ENCODE assay signal across 8 mouse cellular contexts in genomic region chr8:108481167-108481815, GRCm38 (mm10).
DNase-seq lines count a peak whose midpoint lies in the region; ATAC-seq and TF ChIP-seq lines count a peak whose summit lies in the region.

No protein-coding gene starts in this region.

- 25% methylated on average over 11 of the region's 11 CpGs for WGBS in intestine, embryonic 14.5 days
- 34% methylated on average over 11 of the region's 11 CpGs for WGBS in intestine, embryonic 16.5 days
- 29% methylated on average over 11 of the region's 11 CpGs for WGBS in hindbrain, embryonic 13.5 days
- WGBS in midbrain, postnatal 0 days: 24% methylated on average over 11 of the region's 11 CpGs

- H3K9ac ChIP-seq in intestine, embryonic 14.5 days (ENCODE audit: low read length): no peak overlapping the region
- H3K9ac ChIP-seq in intestine, embryonic 16.5 days (ENCODE audit: low read depth, low read length): no peak overlapping the region
- peak overlapping the region; percentile 21 for H3K9ac ChIP-seq in hindbrain, embryonic 13.5 days
- H3K9ac ChIP-seq in midbrain, postnatal 0 days (replicated peaks; ENCODE audit: low read length, poor library complexity, severe bottlenecking): no peak overlapping the region

- intact Hi-C loops in left cerebral cortex, postnatal 14 days (cut with DNase I): no loop called here
- intact Hi-C loops in gastrocnemius, postnatal 36 days (cut with DNase I): no loop called here

- H3K4me3 ChIP-seq in intestine, embryonic 14.5 days (ENCODE audit: low read depth, low read length): no peak overlapping the region
- H3K4me3 ChIP-seq in intestine, embryonic 16.5 days (ENCODE audit: low read length): no peak overlapping the region
- no peak overlapping the region for H3K4me3 ChIP-seq in hindbrain, embryonic 13.5 days
- H3K4me3 ChIP-seq in midbrain, postnatal 0 days (ENCODE audit: low read depth, low read length): no peak overlapping the region

- H3K36me3 ChIP-seq in intestine, embryonic 14.5 days (ENCODE audit: control insufficient read depth, insufficient read depth, low read length): no peaks in the 10 kb centered on the region
- H3K36me3 ChIP-seq in intestine, embryonic 16.5 days (ENCODE audit: control insufficient read depth, insufficient read depth, low read length): no peaks in the 10 kb centered on the region
- H3K36me3 ChIP-seq in hindbrain, embryonic 13.5 days: no peaks in the 10 kb centered on the region
- H3K36me3 ChIP-seq in midbrain, postnatal 0 days (ENCODE audit: insufficient read depth, low read length): no peaks in the 10 kb centered on the region

- H3K27ac ChIP-seq in intestine, embryonic 14.5 days (ENCODE audit: low read depth): no peak overlapping the region
- H3K27ac ChIP-seq in intestine, embryonic 16.5 days (ENCODE audit: low read length): no peak overlapping the region
- peak overlapping the region; percentile 93 for H3K27ac ChIP-seq in hindbrain, embryonic 13.5 days
- peak overlapping the region; percentile 69 for H3K27ac ChIP-seq in midbrain, postnatal 0 days (ENCODE audit: low read depth, low read length)

- peak; percentile 66 for ATAC-seq in intestine, embryonic 14.5 days (replicated peaks; ENCODE audit: low FRiP score, low TSS enrichment, low read depth)
- no peak for ATAC-seq in intestine, embryonic 16.5 days
- ATAC-seq in hindbrain, embryonic 13.5 days (ENCODE audit: low FRiP score): peak; percentile 92
- ATAC-seq in midbrain, postnatal 0 days (ENCODE audit: low FRiP score): peak; percentile 86

- no peaks in the 10 kb centered on the region for H3K27me3 ChIP-seq in intestine, embryonic 14.5 days (replicated peaks; ENCODE audit: control insufficient read depth, insufficient read depth, low read length)
- no peaks in the 10 kb centered on the region for H3K27me3 ChIP-seq in intestine, embryonic 16.5 days (replicated peaks; ENCODE audit: control insufficient read depth, insufficient read depth, low read length)
- peaks cover 7% of the 10 kb centered on the region; the same call in 1 of the 2 replicates for H3K27me3 ChIP-seq in hindbrain, embryonic 13.5 days
- no peaks in the 10 kb centered on the region for H3K27me3 ChIP-seq in midbrain, postnatal 0 days (ENCODE audit: insufficient read depth, low read length)

- no peak overlapping the region for H3K4me2 ChIP-seq in intestine, embryonic 14.5 days (ENCODE audit: low read length)
- no peak overlapping the region for H3K4me2 ChIP-seq in intestine, embryonic 16.5 days (ENCODE audit: low read depth, low read length)
- H3K4me2 ChIP-seq in hindbrain, embryonic 13.5 days: 0 out of 2 replicates have a peak overlapping the region, but pooled peaks have one; percentile 1
- H3K4me2 ChIP-seq in midbrain, postnatal 0 days (ENCODE audit: low read depth, low read length, poor library complexity, severe bottlenecking): no peak overlapping the region

- DNase-seq in intestine, embryonic 14.5 days (ENCODE audit: low spot score): no peak
- peak; percentile 71 for DNase-seq in embryo, embryonic 11.5 days (ENCODE audit: low read depth, low spot score)
- peak; percentile 38 for DNase-seq in midbrain, postnatal 0 days (ENCODE audit: low spot score)
- no peak for DNase-seq in left cerebral cortex, postnatal 14 days (ENCODE audit: low spot score in 2 of 2)
- DNase-seq in layer of hippocampus, adult 9-11 months: no peak
- DNase-seq in gastrocnemius, postnatal 36 days: no peak

- no peak for TF ChIP-seq CTCF in midbrain, postnatal 0 days (IDR thresholded peaks at IDR 0.05)

- H3K4me1 ChIP-seq in intestine, embryonic 14.5 days (replicated peaks; ENCODE audit: control insufficient read depth, insufficient read depth, low read length): peaks cover 4% of the 10 kb centered on the region
- no peaks in the 10 kb centered on the region for H3K4me1 ChIP-seq in intestine, embryonic 16.5 days (ENCODE audit: control insufficient read depth, insufficient read depth, low read length)
- peaks cover 18% of the 10 kb centered on the region for H3K4me1 ChIP-seq in hindbrain, embryonic 13.5 days (replicated peaks)
- peaks cover 2% of the 10 kb centered on the region; the same call in 1 of the 2 replicates for H3K4me1 ChIP-seq in midbrain, postnatal 0 days (ENCODE audit: insufficient read depth, low read length)

- no peaks in the 10 kb centered on the region for H3K9me3 ChIP-seq in intestine, embryonic 14.5 days (ENCODE audit: control insufficient read depth, low read length)
- H3K9me3 ChIP-seq in intestine, embryonic 16.5 days (ENCODE audit: control insufficient read depth, low read length): no peaks in the 10 kb centered on the region
- H3K9me3 ChIP-seq in hindbrain, embryonic 13.5 days: no peaks in the 10 kb centered on the region
- no peaks in the 10 kb centered on the region for H3K9me3 ChIP-seq in midbrain, postnatal 0 days (ENCODE audit: low read length)

Comparison
In these comparisons a context has a peak if more than half of its experiments do, and no peak if none do; other contexts are left out.
1. DNase-seq: peak in embryo, embryonic 11.5 days (single experiment) and midbrain, postnatal 0 days (single experiment); none in intestine, embryonic 14.5 days (single experiment), left cerebral cortex, postnatal 14 days (0 of 2), layer of hippocampus, adult 9-11 months (single experiment) and gastrocnemius, postnatal 36 days (0 of 2).
2. H3K27ac ChIP-seq: peak in hindbrain, embryonic 13.5 days (single experiment) and midbrain, postnatal 0 days (single experiment); none in intestine, embryonic 14.5 days (single experiment) and intestine, embryonic 16.5 days (single experiment).